Mouse (Mus musculus) fibroblast of lung, adult 2 months (primary cell): ENCODE measurements around the gene Fggy.
A peak's percentile ranks its signal among the peaks of the same experiment; 100 is the strongest.

Source experiments
- DNase-seq: peaks from one replicate; pipeline ENCODE4 v3.0.0-alpha.2; 2011; ENCODE audit warnings: low read depth

Fggy gene

DNA sequence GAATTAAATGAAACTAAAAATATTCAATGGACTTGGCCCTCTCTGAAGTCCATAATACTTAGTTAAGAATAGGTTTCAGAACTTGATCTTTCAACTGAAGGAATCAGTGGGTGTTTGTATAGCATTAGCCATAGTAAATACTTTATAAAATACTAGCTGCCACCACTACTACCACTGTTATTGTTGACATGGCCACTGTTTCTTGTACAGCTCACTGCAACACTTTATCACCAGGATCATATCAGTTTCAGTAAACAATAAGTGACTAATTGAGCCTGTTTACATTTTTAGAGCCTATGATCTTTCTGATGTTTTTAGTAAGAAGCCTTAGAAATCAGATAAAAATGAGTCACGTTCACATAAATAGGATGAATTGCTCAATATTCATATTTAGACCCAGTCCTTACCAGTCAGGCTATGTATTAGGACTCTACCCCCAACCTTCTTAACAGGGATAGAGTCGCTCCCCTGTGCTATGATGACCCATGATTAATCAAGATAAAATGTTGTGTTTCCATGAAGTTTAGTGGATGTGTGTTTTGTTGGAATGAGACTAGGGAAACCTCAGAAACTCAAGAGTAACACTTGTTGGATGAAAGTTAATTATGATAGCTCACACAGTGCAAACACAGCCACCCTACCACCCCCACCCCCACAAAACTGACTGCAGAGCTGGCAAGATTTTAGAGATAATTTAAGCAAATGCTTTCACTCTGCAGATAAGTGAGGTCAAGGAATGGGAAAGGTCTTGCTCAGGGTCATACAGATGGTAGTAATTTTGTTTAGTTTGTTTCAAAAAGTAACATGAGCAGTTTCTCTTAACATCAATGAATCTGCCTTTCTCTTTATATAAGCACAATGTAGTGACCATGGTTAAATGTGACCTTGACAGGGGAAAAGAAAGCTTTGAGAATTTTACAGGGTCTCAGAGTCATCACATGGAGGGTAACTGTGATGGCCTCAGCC, 352.7 kb downstream of the Fggy start:
- no peak for DNase-seq

DNA sequence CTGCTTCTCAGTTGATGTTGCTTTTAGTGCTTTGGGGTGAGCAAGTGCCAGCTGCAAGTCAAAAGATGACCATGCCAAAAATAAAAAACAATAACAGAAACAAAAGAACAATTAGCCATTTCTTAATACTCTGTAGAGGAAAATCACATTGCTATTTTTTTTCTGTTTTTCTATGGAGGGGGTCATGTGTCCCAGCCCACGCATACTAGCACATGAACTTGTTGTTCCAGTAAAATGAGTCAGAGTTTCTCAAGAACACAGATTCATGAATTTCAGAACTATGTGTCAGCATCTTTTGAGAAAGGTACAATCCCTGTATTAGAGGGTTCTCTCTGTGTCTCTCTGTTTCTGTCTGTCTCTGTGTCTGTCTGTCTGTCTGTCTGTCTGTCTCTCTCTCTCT, 355.7 kb downstream of the Fggy start:
- peak; percentile 68 for DNase-seq

DNA sequence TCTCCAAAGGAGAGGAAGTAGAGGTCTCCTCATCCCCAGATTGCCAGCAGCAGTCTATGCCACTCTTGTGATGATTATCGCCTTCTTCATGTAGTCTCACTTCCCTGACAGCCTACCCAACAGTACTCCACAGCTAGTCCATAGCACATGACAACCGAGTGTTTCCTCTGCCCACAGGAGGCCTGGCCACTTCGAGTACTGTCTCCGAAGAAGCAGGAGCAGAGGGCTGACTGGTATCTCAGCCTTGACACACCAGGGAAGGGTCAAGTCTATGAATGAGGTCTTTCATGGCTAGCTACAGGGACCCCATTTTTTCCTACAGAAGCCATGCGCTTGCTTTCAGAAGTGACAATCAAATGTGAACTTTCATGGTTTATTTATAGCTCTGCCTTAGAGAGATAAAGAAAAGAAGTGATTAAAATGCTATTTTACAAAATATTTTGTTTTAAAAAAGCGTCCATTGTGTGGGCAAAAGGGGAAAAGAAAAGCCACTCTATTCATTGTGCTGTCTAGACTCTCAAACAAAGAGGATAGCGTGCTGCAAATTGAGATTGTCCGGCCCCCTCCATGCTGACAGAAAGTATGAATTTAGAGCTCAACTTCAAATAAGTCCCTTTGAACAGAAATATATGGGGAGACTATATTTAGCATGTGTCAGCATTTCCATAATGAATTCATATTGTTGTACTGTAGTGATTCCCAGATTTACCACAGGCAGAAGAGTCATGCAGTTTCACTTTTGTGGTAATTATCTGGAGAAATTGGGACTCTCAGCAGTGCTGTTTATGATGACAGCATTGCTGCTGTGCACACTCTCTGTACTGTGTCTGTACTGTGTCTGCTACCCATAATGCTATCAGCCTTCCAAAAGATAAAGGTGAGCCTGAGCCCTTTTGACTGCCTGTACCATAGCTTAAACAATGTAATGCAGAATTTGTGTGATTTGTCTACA, 358.6 kb downstream of the Fggy start:
- no peak for DNase-seq

DNA sequence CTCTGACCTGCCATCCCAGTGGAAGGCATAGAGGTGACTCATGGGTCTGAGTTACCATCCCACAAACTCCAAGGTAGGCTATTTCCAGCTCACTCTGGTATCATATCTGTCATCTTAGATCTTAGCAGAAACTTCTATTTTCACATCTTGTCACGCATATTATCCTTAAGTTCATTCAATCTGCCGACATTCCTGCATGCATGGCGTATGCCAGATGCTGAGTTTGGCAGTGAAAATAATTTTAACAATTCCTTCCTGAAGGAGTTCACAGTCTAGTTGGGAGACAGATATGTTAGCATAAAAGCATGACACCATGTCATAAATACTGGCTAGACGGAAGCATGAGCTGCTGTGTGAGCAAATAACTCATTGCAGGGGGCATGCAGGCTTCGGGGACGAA, 360.4 kb downstream of the Fggy start:
- DNase-seq, result no peak

DNA sequence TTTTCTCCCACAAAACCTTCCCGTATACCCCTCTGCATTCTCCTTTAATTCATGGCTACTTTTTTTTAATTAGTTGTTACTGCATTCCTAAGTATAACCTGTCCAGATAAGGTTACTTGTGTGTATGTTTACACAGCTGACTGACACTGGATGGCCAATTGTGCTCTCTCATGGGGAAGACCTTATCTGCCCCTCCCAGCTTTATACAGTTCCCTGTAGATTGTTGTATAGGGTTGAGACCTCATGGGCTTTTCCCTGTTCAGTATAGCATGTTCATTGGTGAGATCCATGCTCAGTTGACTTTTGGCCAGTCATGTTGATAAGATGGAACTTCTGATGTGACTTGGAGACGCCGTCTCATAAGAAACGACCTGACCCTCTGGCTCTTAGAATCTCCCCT, 363.1 kb downstream of the Fggy start:
- DNase-seq, result no peak

DNA sequence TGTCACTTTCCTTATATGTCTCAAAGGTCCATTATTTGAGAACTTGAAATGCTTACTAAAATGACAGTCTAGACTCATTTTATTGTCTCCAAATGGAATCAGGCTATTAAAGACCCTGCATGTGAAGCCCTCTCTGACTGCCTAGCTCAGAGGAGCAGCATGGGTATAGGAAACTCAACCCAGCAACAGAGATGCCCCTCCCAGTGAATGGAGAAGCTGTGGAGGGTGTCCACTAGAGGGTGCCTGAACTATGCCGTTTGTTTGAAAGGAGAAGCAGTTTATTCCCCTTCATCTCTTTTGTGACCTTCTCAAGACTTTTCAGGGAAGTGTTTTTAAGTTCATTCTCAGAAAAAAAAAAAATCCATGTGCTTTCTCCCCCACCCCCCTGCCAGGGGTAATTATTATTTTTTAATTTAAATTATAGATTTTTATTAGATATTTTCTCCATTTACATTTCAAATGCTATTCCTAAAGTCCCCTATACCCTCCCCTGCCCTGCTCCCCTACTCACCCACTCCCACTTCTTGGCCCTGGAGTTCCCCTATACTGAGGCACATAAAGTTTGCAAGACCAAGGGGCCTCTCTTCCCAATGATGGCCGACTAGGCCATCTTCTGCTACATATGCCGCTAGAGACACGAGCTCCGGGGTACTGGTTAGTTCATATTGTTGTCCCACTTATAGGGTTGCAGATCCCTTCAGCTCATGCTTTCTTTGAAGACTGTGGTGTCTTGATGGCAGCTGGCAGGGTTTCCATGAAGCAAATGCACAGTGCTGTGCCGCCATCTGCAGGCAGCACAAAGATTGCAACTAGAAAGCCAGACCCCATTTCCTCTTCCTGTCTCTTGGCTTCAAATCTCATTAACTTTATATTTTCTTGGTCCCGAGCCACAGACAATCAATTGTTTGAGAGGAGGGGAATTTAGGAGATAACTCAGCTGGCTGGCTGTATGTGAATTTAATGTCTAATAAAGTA, 367.2 kb downstream of the Fggy start:
- DNase-seq, result no peak

DNA sequence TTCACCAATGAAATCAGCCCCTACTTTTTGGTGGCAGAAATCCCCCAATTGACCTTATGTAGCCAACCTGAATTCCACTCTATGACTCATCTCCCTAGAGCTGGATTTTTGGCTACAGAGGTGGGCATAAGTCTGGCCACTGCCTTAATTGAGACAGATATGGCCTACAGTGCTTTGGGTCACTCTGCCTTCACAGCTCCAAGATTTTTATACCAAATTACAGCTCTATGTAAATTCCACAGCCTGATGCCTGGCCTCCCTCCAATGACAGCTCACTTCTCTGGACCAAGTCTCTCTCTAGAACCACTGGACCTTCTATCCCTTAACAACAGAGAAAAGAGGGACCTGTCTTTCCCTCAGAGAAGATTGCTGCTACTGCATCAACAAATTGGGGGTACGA, 371.5 kb downstream of the Fggy start:
- DNase-seq, result no peak

DNA sequence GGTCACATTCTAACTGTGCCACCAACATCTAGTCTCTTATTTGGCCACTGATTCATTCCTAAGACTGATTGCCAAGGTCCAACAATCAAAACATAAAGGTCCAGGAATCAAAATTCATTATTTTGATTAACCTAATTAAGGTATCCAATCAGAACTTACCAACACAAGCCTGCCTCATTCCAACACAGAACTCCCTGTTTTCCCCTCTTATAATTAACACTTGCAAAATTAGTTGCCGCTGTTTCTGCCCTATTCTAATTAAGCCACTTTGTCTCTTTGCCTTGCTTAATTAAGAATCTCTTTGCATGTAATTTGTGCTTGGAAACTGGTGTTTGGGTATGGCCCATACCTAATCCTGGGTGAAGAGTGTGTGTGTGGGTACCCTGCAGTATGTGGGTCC, 372.6 kb downstream of the Fggy start:
- no peak for DNase-seq

DNA sequence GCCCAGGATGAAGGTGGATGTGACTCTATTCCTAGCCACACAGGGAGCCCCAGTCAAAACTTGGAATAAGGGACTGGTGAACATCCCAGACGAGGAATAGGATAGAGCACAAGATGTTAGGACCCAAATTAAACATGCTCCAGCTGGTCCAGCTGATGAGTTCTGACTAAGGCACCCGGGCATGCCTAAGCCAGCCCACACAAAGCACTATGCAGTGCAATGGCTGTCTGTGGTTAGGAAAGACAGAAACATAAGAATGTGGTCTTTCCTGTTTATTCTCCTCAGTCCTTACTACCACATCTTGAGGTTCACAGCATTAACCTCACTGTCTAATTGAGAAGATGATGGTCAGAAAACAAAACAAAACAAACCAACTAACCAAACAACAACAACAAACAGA, 374.0 kb downstream of the Fggy start:
- DNase-seq, result no peak

DNA sequence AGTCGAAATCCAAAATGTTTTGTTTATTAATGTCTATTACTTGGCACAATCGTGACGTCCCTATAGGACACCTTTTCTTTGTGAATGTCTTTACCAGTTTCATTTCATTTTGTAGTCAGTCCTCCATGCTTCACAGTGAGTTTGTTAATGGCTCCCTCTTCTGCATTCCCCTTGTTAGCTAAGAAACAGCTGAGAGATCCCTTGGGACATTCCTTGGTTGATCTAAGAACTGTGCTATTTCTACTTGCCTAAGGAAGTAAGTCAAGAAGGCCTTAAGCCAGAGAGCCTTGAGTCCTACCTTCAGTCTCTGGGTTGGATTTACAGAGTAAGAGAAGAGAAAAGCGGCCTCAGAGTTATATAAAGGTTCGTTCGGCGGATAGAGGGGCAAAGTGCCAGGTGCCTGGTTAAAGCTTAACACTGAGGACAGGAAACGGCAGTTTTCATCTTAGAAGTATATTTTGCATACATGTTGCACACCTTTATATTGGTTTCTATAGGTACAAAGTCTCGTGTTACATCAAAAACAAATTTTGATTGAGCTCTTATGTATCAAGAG, 376.6 kb downstream of the Fggy start:
- no peak for DNase-seq

DNA sequence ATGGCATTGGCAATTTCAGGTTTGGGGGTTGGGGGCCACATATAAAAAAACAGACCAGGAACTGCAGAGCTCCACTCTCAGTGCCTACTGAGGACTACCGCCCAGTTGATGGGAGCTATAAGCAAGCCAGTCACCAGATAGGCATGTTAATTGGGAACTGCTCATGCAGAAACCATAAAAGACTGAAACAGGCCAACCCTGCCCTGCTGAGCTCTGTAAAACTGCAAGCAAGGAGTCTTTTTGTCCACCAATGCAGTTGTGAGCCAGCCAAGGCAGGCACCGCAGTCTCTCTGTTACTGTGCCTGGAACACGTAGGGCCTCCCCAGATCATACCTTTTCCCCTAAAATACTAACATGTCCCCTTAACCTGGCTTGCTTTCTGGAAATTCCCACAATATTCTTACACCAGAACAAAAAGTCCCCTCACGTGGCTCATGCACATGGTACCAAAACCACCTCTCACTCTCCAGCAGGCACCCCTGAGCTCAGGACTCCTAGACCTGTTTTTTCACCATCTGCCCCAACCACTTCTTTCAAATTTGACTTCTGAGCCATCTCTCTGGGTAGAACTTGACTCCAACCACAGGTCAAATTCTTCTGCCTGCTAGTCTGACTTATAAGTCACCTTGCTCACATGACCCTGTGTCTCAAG, 377.2 kb downstream of the Fggy start:
- DNase-seq, result no peak

DNA sequence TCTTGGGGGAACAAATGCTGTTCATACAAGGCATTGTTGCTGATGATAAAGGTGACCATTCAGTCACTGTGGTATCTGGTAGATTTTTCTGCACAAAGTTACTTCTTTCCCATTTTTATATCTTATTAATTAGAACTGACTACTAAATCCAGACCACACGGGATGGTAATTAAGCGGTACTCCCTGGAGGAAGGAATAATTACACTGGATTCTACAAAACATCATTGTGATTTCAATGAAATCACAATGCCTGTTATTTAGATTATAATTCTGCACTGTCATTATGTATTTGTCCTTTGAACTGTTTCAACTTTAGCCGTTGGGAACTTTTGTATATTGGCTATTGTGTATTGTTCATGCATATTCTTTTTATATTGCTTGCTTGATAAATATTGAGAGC, 381.4 kb downstream of the Fggy start:
- DNase-seq, result no peak

DNA sequence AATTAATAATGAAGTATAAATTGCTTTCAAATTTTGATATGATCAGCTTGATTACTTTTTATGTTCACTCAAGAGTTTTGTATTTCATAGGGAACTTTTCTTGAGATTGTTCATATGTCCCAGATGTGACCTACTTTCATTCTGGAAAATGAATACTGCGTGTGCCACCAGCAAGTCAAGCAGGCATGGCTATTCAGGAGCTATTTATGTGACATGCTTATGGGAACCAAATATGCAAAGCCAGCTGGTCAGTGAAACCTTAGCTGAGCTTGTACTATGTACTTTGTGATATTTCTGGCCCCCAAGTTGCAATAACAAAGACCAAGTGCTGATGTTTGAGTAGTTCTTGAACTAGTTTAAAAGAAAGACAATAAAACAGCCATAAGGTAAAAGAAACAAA, 390.6 kb downstream of the Fggy start:
- DNase-seq, result no peak

DNA sequence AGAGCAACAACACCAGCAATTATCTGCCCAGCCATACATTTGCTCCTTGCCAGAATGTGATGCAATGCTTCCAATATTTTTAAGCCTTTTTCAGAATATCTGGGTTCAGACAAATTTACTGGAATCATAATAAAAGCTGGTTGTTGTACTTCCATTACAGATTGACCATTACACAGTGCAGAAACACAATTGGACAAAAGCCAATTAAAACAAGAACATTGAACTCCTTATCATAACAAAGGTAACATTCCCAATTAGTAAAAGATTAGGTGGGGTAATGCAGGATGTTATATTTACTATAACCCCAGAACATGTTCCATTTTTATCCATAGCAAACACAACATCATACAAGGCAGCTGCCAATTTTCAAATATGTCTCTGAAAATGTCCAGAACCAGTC, 396.0 kb downstream of the Fggy start:
- DNase-seq, result no peak

DNA sequence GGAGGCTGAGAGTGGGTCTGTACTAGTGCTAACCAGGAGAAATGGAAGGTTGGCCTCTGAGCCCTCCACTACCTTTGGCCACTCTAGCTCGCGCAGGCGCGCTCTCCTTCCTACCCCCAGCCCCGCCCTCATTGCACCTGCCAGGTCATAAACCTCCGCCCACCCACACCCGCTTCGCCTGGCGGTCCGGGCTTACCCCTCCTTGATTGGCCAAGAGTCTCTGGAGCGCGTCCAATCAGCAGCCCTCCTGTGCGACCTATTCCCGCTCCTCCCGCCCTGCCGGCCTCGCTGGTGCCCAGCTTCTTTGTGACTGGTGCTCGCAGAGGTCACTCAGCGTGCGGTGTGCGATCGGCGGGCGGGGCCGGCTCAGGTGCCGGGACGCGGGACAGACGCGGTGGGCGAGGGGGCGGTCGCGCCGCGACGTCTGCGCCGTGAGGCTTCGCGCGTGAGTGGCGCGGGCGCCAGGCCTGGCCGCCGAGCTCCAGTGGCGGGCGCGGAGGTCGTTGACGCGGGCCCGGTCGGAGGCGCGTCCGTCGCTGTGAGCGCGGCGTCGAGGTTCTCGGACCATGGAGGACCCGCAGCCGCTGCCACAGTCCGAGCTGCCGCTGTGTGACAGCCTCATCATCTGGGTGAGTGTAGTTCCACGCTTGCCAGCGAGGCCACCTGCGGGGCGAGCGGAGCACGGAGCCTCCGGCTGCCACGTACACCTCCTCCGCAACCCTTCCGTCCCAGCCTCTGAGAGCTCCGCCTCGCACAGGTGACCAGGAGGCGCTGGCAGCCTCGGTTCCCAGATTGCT, 409.8 kb downstream of the Fggy start, which contains the start of gene Hook1:
Gene Hook1 (plus strand): TSS at position 313 of the 797 bp plus-strand sequence.
- DNase-seq, result no peak
